In genomic region chr13:73907683-73908412, GRCm38 (mm10) we compare ENCODE assay signal across 7 mouse cellular contexts. TPM values are rescaled to one million over a fixed set of nuclear protein-coding genes. Genes with fewer than 3 reads are reported as not detected.
DNase-seq lines count a peak whose midpoint lies in the region; ATAC-seq and TF ChIP-seq lines count a peak whose summit lies in the region.

No protein-coding gene starts in this region.

- H3K4me3 ChIP-seq in hindbrain, embryonic 16.5 days (ENCODE audit: low read length), result no peak overlapping the region
- no peak overlapping the region for H3K4me3 ChIP-seq in lung, adult 2 months (replicated peaks; ENCODE audit: extremely low read depth, low read depth, low read length)

- H3K9ac ChIP-seq in hindbrain, embryonic 16.5 days (ENCODE audit: low read depth, low read length), result no peak overlapping the region

- DNase-seq in ovary, postnatal 14 days (ENCODE audit: low spot score), result peak; percentile 48
- DNase-seq in ovary, postnatal 10 days (ENCODE audit: low spot score), result no peak
- peak; percentile 57 for DNase-seq in ZHBTc4 (ENCODE audit: low read depth, low spot score)
- peak; percentile 48 for DNase-seq in embryo, embryonic 9.5 days (ENCODE audit: extremely low spot score)
- no peak for DNase-seq in lung, adult 2 months
- peak; percentile 30 for DNase-seq in right cerebral cortex, adult 18-20 months

- no peaks in the 10 kb centered on the region for H3K27me3 ChIP-seq in hindbrain, embryonic 16.5 days (replicated peaks; ENCODE audit: control insufficient read depth, insufficient read depth, low read length)

- no peaks in the 10 kb centered on the region for H3K36me3 ChIP-seq in hindbrain, embryonic 16.5 days (ENCODE audit: control insufficient read depth, insufficient read depth, low read length)

- no peak for TF ChIP-seq POLR2A in lung, adult 2 months (IDR thresholded peaks at IDR 0.05; ENCODE audit: borderline replicate concordance, extremely low read depth, low read depth, low read length)

- ATAC-seq in hindbrain, embryonic 16.5 days, result peak; percentile 93

- H3K27ac ChIP-seq in hindbrain, embryonic 16.5 days (ENCODE audit: low read depth, low read length), result no peak overlapping the region

- TF ChIP-seq CTCF in lung, adult 2 months (IDR thresholded peaks at IDR 0.05; ENCODE audit: insufficient read depth, low read length), result peak; percentile 55

- WGBS in hindbrain, embryonic 16.5 days, result 60% methylated on average over 2 of the region's 2 CpGs
- 58% methylated on average over 2 of the region's 2 CpGs for WGBS in lung, adult 2 months

- no peaks in the 10 kb centered on the region for H3K4me1 ChIP-seq in hindbrain, embryonic 16.5 days (ENCODE audit: control insufficient read depth, insufficient read depth, low read depth, low read length)
- no peaks in the 10 kb centered on the region for H3K4me1 ChIP-seq in lung, adult 2 months (ENCODE audit: control insufficient read depth, insufficient read depth, low read length)

- H3K4me2 ChIP-seq in hindbrain, embryonic 16.5 days (ENCODE audit: low read length), result no peak overlapping the region

- H3K9me3 ChIP-seq in hindbrain, embryonic 16.5 days (ENCODE audit: control insufficient read depth, low read length), result no peaks in the 10 kb centered on the region

RNA-seq across cellular contexts. Expression of gene Trip13, which starts 29.7 kb away (rescaled TPM):
- 11.5 and 12.2 TPM in 2 replicates for polyA plus RNA-seq in hindbrain, embryonic 16.5 days (2015; fragmentation: Nextera tagmentation; extraction: Ambion mirVana)
- polyA plus RNA-seq in lung, adult 2 months (2012; rRNA removed), result 0.26 and 0.34 TPM in 2 replicates

RNA-seq across cellular contexts. Expression of gene Brd9, which starts 29.8 kb away (rescaled TPM):
- 78.4 and 86.8 TPM in 2 replicates for polyA plus RNA-seq in hindbrain, embryonic 16.5 days (2015; fragmentation: Nextera tagmentation; extraction: Ambion mirVana)
- polyA plus RNA-seq in lung, adult 2 months (2012; rRNA removed), result 24.3 and 36.3 TPM in 2 replicates

RNA-seq across cellular contexts. Expression of gene Zdhhc11, which starts 55.8 kb away (rescaled TPM):
- polyA plus RNA-seq in hindbrain, embryonic 16.5 days (2015; fragmentation: Nextera tagmentation; extraction: Ambion mirVana), result not detected in 2 replicates
- polyA plus RNA-seq in lung, adult 2 months (2012; rRNA removed), result not detected in 2 replicates

Comparison
In these comparisons a context has a peak if more than half of its experiments do, and no peak if none do; other contexts are left out.
1. DNase-seq: peak in ovary, postnatal 14 days (single experiment), ZHBTc4 (single experiment), embryo, embryonic 9.5 days (single experiment) and right cerebral cortex, adult 18-20 months (single experiment); none in ovary, postnatal 10 days (single experiment) and lung, adult 2 months (single experiment).